9 mouse cellular contexts compared by ENCODE assay signal in the genomic region with DNA sequence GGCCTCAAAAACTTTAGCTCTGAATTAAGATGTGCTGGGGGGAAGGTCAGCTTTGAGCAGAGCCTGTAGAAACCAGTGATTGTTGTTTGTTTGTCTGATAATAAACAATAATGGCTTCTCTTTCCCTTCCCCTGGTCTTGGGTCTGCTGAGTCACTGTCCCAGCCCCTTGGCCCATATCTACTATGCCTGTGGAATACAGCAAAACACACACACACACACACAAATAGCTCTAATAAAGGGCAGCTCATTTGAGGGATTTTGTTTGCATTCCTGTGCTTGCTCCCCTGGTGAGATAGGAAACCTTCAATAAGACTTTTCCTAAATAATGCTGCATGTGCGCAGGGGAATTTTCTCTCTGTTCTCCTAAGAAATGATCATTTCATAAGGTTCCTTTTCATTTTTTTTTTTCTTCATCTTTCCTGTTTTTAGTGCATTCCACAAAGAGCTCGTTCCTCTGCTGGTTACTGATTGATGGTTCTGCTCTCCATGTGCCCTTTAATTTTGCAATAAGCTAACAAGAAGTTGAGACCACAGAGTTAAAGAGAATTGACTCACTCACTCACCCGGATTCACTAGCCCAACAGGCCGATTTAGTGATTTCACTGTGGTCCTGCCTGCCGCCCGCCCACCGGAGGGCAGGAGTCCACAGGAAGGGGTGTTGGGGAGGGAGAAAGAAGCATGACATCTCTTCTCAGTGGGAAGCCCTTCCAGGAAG.
A peak's percentile ranks its signal among the peaks of the same experiment; 100 is the strongest.
DNase-seq lines count a peak whose midpoint lies in the region; ATAC-seq lines count a peak whose summit lies in the region.
"Had no signal": no experiment of that assay in that cellular context is flagged by ENCODE, and none has a peak within 500 bp of the region (broad histone marks: within the 10 kb centered on the region; RNA-seq: fewer than 3 reads in every experiment).

No protein-coding gene starts in this region.

- no peaks in the 10 kb centered on the region for H3K27me3 ChIP-seq in embryonic facial prominence, embryonic 14.5 days (replicated peaks; ENCODE audit: control insufficient read depth, insufficient read depth, low read length)
- H3K27me3 ChIP-seq: limb, embryonic 13.5 days had no signal

- peak overlapping the region; percentile 30 for H3K27ac ChIP-seq in embryonic facial prominence, embryonic 14.5 days (replicated peaks; ENCODE audit: low read depth, low read length)
- H3K27ac ChIP-seq: limb, embryonic 13.5 days had no signal

- no peak overlapping the region for H3K4me2 ChIP-seq in embryonic facial prominence, embryonic 14.5 days (ENCODE audit: low read depth, low read length)
- H3K4me2 ChIP-seq: limb, embryonic 13.5 days had no signal

- H3K36me3 ChIP-seq in embryonic facial prominence, embryonic 14.5 days (ENCODE audit: control insufficient read depth, insufficient read depth, low read length): no peaks in the 10 kb centered on the region
- H3K36me3 ChIP-seq: limb, embryonic 13.5 days had no signal

- no peak overlapping the region for H3K4me3 ChIP-seq in embryonic facial prominence, embryonic 14.5 days (ENCODE audit: low read depth, low read length)
- H3K4me3 ChIP-seq: limb, embryonic 13.5 days had no signal

- H3K4me1 ChIP-seq in embryonic facial prominence, embryonic 14.5 days (ENCODE audit: control insufficient read depth, insufficient read depth, low read length): peaks cover 7% of the 10 kb centered on the region; the same call in 1 of the 2 replicates

- no peak overlapping the region for H3K9ac ChIP-seq in embryonic facial prominence, embryonic 14.5 days (ENCODE audit: low read depth, low read length)
- H3K9ac ChIP-seq: limb, embryonic 13.5 days had no signal

- DNase-seq in ovary, postnatal 36 days (ENCODE audit: low spot score): peak; percentile 30
- DNase-seq in ovary, adult 18-20 months (ENCODE audit: low spot score): no peak
- DNase-seq in embryonic facial prominence, embryonic 14.5 days (ENCODE audit: low spot score): no peak
- peak; percentile 55 for DNase-seq in kidney, adult 9 months
- peak; percentile 60 for DNase-seq in lung, postnatal 10 days
- DNase-seq in testis, postnatal 14 days (ENCODE audit: low spot score): no peak

- H3K9me3 ChIP-seq in embryonic facial prominence, embryonic 14.5 days (ENCODE audit: control insufficient read depth, low read length): no peaks in the 10 kb centered on the region
- H3K9me3 ChIP-seq: limb, embryonic 13.5 days had no signal

- WGBS in embryonic facial prominence, embryonic 14.5 days: 44% methylated on average over 7 of the region's 7 CpGs

- no peak for ATAC-seq in embryonic facial prominence, embryonic 14.5 days (ENCODE audit: low read depth)
- ATAC-seq in CD4-positive, CD25-positive, alpha-beta regulatory T cell, adult 4 months: no peak
- ATAC-seq in activated CD4-positive, CD25-positive, alpha-beta regulatory T cell, adult 4 months: no peak

Comparison
In these comparisons a context has a peak if more than half of its experiments do, and no peak if none do; other contexts are left out.
1. DNase-seq: peak in ovary, postnatal 36 days (single experiment), kidney, adult 9 months (single experiment) and lung, postnatal 10 days (single experiment); none in ovary, adult 18-20 months (single experiment), embryonic facial prominence, embryonic 14.5 days (single experiment) and testis, postnatal 14 days (single experiment).